Mouse (Mus musculus) retina, postnatal 7 days (tissue): ENCODE measurements around the gene Rab44.

Experiments used
- DNase-seq: peaks from one replicate; pipeline ENCODE4 v3.0.0-alpha.2; 2012; ENCODE audit warnings: low read depth, low spot score

Rab44 gene

DNA sequence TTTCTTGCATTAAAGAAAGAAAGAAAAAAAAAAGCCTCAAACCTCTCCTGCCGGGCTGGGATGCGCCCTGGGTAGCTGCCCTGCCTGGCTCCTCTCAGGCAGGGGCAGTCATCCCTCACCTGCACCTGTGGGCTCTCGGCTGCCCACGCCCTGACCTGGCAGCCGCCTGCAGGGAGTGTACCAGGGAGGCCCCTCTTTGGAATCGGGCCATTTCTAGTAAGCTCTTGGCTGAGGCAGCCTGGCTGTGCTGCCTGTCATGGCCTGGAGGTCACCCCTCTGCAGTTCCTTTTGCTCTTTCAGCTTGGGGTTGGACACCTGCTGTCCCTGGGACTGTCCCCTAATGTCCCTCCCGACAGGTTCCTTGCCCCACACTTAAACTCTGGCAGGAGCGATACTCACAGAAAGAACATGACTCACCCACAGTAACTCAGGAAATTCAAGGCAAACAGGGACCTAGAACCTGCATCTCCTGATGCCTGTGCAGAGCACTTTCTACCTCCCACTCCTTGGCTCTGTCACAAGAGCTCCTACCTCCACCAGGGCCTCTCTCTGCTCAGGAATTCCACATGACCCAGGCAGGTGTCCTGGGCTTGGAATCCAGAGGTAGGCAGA, 52.1 kb downstream of the Rab44 start:
- no peak for DNase-seq

DNA sequence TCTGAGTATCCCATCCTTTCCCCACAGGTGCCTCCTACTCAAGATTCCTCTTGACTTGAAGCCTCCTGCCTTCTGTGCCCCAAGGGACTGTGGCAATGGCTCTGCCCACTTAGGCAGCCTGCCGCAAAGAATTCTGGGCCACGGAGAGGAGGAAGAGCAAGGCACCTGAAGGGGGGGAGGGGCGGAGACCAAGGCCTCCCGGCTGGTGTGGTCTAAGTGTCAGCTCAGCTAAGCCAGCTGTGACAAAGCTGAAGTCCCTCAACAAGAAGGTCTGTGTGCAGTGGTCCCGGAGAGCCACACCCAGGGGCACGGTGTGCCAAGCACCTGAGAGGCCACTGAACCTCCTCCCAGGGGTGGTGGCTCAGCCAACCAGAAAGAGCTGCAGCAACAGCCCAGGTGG, 53.4 kb downstream of the Rab44 start:
- DNase-seq = no peak

DNA sequence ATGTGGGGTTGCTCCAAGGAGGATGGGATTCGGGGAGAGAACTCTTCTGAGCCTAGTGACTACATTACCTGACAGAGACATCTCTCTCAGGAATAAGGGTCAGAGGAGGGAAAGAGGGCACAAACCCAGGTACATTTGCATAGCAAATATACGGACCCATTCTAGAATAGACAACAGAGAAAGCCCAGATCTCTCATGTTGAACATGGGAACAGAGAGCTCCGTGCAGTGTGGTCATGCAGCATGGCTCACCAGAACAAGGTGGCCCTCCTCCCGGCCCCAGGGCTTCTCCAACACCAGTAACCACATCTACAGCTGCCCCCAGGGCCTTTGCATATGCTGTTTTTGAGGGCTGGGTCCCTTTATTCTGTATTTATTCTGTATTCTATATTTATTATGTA, 54.5 kb downstream of the Rab44 start:
- DNase-seq = no peak

DNA sequence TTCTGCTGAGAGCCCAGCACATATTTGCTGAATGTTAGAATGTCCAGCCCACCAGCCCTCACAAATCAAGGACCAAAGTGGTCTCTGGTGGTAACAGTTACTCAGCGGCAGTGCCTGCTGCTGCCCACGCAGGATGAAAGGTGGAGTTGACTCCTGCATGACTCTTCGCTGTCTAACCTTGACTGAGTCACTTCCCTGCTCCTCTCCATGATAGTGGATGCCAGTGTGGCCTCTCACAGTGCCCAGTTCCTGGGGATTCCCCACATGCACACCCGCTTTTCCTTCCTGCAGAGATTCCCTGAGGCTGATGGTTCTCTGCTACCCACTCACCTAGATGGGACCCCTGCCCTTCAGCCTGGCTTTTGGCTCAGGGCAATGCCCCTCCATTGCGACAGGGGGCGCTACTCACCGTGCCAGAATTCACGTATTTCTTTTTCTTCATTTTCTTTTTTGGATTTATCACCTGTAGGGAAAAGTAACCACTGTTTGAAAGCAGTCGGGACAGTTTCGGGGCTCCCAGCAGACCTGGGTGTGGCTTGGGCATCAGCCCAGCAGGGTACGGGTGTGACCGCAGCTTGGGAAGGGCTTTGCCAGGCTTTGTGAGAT, 55.2 kb downstream of the Rab44 start:
- no peak for DNase-seq

DNA sequence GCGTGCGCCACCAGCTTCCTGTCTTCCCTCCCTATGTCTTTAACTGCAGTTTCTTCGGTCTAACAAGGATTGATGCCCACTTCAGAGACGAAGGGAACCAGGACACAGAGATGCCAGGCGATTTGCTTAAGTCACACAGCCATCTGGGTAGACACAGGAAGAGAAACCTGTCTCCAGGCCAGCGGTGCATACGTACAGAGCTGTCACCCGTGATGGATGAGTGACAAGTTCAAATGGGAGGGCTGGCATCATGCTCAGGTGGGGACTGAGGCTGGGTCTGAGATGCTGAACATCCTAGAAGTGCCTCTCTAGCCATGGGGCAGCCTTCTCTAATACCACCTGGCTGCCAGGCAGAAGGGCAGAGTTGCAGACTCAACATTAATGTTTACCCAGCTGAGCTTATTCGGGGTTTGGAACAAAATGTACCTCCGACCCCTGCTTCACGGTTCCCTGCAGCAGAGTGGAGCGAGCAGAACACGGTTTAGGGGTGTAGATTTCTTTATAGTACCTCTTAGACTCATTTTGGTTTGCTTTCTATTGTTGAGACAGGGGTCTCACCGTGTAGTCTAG, 56.6 kb downstream of the Rab44 start:
- DNase-seq = no peak

DNA sequence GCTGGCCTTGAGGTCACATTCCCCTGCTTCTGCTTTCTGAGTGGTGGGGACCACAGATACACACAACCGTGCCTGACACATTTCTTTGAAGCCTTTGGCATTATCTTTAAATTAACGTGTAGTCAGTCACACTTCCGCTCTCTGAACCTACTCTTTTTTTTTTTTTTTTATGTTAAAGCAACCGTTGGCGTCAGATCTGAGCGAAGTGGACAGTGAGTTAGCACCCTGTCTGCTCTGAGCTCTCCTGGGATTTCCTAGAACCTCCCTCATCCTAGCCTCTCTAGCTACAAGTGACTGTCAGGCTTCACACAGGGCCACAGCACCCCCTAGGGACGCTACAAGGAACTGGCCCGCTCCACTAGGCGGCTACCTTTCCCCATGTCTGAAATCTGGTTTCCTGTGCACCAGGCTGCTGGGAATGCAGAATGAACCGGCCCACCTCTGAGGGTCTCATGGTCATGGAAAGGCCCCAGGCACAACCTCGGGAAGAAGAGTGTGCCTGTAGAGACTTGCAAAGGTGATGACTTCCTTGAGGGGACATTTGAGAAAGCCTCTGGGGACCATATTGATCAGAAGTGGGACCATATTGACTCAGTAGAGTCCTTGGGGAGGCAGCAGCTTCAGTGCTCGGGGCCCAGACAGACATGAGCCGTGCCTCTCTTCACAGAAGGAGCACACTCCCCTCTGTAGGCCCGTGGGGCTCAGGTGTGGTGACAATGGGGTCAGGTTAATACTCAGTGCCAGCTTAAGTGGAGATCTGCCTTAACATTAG, 57.2 kb downstream of the Rab44 start:
- DNase-seq = peak; percentile 68

DNA sequence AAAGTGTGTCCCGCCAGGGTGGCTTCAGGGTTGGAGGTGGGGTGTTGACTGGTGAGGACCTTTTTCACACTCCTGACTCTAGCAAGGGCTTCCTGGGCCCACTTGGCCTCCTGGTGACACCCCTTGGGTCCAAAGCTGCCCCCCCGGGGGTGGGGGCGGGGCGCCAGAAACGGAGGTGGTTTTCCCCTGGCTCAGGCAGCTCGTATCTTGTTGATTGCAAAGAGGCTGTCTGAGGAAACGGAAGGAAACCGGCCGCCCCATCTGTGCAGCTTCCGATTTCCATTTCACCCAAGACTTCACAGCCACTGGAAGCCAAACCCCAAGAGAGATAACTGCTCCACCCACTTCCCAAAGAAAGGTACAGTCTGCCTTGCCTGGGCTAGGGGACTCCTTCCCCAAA, 58.1 kb downstream of the Rab44 start:
- no peak for DNase-seq

DNA sequence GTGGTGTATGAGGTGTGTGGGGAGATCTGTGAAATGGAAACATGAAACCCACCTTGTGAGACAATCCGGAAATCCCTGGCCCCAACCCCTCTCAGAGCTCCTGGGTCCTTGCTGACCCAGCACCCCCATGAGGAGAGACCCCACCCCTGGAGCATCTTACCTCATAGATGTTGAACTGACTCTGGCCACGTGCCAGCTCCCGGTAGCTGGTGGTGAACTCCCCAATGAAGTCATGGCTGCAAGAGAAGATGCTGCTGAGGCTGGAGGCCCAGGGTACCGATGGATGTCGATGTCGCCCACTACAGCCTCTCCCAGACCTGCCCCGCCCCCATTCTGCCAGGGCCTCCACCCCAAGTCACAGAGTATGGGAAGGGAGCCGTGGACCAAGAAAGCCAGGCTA, 59.2 kb downstream of the Rab44 start:
- no peak for DNase-seq

DNA sequence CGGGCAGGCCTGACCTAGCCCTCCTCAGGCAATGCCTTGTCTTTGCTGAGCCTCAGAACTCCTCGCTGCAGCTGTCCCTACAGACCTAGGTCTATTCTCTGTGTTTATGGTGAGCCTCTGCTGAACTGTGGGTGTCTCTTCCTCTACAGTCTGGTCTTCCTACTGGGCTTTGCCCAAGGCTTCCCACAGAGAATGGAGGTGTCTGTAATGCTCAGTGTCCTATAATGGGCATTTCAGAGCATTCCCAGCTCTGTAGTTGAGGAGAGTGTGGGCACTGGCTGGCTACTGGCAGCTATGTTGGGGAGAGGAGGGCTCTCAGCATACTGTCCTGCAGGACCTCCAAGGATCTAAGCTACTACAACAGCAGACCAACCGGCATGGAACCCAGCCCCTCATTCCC, 61.7 kb downstream of the Rab44 start:
- DNase-seq = no peak

DNA sequence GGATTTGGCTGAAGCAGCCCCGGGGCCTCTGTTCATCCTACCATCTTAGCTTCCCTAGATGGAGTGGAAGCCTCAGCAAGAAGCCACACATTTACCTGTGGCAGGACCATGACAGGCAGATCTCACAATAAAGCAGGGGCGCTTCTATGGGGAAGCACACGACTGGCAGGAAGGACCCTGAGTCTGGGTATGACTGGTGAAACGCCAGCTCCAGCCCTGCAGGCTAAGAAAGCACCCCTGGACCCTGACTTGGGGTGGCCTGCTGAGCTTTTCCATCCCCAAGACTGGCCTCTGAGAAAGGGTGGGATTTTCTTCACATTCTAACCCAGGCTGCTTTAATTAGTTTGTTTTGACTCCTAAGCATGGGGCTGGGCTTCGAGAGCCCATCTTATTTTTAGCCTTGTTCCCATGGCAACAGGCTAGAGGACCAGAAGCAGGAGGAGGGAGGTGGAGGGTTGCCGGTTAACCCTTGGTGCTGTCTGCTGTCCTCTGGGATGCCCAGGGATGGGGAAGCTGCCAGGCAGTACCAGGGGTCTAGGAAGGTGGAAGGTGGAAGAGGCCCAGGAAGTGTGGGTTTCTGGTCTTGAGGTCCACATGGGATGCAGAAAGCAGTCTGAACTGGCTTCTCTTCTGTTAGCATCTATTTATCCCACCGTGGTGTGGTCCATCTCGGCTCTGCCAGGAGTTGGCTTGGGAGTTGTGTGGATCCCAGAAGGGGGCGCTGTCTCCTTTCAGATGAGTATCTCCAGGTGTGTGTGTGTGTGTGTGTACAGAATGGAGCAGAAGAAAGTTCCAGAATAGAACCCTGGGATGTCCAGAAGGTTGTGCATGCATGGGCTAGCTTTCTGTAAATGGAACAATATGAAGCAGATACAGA, 62.7 kb downstream of the Rab44 start:
- DNase-seq = peak; percentile 72

DNA sequence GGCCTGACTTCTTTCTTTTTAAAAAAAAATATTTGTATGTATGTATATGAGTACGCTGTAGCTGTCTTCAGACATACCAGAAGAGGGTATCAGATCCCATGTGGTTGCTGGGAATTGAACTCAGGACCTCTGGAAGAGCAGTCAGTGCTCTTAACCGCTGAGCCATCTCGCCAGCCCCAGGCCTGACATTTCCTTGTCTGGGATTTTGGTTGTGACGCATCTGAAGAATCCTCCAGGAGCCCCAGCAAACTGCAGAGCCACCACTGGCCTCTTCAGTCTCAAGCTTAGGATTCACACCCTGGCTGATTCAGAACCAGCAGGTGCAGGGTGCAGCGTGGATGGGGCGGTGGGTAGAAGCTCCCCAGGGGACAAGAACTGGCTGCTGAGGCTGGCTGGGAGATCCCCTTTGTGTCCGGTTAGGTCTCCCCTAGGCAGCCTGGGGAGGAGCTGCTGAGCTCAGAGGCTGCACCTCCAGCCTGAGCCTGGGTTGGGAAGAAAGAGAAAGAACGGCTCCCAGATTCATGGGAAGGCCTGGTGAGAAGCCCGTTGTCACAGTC, 64.6 kb downstream of the Rab44 start:
- DNase-seq = no peak

DNA sequence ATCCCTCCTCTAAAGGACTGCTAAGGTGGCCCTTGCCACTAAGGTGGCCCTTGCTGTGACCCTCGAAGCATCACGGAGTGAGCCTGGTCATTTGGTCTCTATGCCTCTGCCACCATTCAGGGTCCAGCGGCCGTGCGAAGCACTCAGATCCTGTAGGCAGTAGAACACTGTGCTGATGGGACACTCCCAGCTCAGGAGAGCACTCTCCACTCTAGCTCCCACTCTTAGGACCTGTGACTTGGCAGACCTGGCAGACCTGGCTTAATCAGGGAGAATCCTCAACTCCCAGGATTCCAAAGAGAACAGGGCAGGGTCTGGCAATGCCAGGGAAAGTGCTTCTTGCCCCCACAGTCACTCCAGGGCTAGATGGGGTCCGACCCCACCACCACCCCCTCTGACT, 66.0 kb downstream of the Rab44 start:
- no peak for DNase-seq

DNA sequence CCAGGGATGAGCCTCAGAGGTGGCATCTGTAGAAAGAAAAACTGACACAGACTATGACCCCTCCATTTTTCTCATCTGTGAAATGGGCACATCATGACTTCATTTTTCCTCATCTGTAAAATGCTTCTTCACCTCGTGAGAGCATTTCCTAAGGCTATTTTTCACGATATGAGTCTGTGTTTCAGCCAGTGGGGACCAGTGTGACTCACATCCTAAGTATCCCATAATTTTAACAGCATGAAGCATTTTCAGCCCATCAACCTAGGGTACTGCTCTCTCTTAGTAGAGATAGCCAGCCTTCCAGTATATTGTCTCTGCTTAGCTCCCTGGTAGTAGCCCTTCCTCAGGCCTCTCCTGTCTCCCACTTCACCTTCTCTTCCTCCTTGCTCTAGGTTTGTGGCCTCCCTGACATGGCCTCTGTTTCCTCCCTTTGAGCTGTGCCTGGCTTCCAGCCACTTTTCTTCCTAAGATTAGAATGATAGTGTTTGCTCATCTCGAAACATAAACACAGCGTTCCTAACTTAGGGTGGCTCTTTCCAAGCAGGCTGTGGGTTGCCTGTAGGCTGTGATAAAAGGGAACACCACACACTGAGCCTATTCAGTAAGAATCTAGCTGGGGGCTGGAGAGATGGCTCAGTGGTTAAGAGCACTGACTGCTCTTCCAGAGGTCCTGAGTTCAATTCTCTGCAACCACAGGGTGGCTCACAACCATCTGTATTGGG, 66.6 kb downstream of the Rab44 start:
- DNase-seq = no peak

DNA sequence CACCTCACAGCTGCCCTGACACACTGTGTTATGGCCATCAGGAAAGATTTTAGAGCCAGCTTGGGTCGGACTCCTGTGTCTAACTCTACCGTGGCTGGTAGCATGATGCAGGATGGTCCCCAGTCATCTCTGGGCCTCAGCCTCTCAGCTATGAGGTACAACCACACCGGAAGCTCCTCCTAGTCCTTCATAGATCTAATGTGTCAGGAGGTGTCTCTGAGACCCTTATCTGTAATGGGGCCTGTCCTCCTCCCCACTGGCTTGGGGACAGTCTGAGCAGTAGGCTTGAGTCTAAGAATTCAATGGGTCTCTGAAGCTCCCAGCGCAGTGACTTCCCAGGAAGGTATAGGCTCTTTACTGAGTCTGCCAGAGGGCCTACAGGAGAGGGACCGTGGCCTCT, 67.8 kb downstream of the Rab44 start:
- DNase-seq = no peak

DNA sequence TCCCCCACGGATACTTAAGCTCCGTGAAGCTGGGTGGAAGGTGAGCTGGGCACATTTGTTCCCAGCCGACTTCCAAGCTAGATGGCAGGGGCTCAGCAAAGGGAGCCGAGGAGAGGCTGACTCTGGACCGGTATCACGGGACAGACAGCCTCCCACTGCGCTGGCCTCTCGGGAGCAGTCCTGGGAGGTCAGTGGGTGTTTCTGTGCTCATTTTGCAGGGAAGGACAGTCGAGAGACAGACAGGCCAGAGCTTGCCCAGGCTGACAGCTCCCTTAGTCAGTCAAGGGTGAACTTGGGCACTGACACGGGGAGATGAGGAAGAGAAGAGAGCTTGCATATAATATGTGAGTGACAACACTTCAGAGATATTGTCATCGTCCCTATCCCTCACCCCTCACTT, 69.2 kb downstream of the Rab44 start:
- DNase-seq = no peak

DNA sequence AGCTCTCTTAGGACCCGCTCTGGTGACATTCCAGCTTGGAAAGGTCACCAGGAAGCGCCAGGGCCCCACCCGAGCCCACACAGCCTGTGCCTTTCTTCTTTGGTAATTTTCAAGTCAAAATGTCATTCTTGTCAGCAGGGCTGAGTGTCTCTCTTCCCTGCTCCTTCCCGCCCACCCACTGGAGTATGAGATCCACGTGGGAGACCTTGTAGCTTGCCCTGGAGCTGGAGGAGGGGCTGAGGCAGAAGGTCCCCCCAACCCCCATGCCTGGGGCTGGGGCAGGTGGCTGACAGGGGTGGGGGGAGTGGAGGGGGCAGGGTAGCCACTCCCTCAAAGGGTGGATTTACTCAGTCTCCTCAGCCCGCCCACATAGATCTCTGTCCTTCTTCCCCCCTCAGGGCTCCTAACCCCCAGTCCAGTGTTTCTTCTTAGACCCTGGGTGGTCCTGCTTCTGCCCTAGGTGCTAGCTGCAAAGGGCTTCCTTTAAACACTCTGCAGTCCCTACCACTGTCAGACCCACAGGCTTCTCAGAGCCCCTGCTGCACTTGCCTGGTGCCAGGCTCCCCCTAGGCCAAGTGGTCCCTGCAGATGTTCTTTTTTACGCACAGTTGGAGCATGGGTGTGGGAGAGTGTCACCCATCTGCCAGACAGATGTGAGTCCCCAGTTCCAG, 71.6 kb downstream of the Rab44 start:
- DNase-seq = no peak

DNA sequence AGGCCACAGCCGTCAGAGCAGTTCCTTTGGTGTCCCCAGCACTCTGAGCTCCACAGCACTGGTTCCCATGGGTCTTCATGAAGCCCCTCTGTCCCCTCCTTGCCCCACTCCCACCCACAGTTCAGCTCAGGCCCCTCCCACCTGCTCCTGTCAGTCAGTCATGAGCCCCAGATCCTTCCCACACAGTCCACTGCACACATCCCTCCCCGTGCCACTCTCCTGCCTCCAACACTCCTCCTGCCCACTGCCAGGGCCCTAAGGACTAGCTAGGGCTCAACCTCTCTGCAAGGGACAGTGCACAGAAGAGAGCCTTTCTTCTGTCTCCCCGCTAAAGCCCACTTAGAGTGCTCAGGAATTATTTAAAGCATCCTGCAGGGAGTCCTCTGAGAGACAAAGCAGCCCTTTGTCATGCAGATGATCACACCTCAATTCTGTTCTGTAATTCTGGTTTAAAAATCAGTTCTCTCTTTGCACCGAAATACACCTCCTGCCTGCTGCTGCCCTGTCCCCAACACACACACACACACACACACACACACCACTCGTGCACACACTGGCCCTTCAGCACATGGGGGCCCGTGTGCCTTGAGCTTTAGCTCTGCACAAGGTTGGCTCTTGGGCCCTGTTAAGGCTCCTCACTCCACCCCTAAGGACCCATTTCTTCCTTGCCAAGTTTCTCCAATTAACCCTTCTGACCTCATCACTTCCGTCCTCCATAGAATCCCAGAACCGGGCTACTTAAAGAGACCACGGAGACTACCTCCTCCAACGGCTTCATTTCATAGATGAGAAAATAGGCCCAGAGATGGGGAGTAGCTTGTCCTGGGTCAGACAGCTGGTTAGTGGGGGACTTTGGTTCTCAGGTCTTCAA, 73.3 kb downstream of the Rab44 start:
- no peak for DNase-seq

DNA sequence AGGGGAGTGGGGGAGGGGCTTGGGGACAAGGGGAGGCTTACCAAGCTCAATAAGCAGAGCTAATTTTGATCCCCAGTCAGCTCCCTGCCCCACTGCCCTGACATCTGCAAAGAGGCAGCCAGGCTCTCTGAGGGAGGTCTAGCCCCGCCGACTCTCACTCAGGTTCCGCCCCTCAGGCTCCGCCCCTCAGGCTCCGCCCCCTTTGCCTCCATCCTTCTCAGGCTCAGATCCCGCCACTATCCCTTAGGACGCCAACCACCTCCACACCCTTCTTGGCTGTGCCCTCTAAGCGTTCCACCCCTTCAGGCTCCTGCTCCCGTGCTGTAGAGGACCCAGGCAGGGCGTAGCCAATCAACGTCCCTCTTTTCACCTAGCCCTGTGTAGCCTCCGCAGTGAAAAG, 75.0 kb downstream of the Rab44 start:
- no peak for DNase-seq

DNA sequence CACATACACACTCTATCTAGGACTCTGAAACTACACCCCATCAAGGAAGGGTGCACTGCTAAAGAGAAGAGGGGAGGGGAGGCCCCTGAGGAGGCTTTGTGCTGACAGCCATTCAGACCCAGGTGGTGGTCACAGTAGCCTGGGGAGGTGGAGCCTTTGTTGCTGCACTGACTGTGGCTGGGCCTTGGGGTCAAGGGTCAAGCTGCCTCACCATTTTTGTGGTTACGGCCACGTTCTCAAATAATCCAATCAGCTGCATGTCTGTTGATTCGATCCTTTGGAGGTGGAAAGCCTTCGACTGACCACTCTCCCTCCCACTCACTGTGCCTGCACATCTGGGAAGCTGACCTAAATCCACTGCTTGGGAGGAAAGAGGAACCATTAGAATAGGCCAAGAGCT, 81.6 kb downstream of the Rab44 start:
- no peak for DNase-seq
